Mouse (Mus musculus) MEL (cell line): ENCODE results near the gene Nup160. TPM values are rescaled to one million over a fixed set of nuclear protein-coding genes. Genes with fewer than 3 reads are reported as not detected.

Experiments used
- DNase-seq: peaks from one replicate; pipeline ENCODE4 v3.0.0; 2011; ENCODE audit warnings: low read depth, low spot score
- H3K27ac ChIP-seq: 2 replicates; pipeline ENCODE4 v1.5.1; 2012; ENCODE audit warnings: low read depth, mild to moderate bottlenecking, control low read depth, low read length, moderate library complexity; ENCODE audit not compliant: control insufficient read depth
- H3K27me3 ChIP-seq, 2 experiments: fragments of 150-350 bp in 1 of 2; sonication (generic) in 1 of 2; 2 replicates each; pipeline ENCODE4 v1.6.1; 2012; ENCODE audit warnings: low read length in 2 of 2, mild to moderate bottlenecking in 2 of 2, improper control_type of control experiment in 1 of 2, moderate library complexity in 1 of 2; ENCODE audit not compliant: insufficient read depth in 2 of 2, control insufficient read depth in 1 of 2
- H3K36me3 ChIP-seq, 2 experiments: 2 replicates each; pipeline ENCODE4 v1.6.1; 2012 to 2014; ENCODE audit warnings: low read length in 2 of 2, improper control_type of control experiment in 1 of 2, inconsistent platforms in 1 of 2, mild to moderate bottlenecking in 1 of 2; ENCODE audit not compliant: insufficient read depth in 2 of 2, control insufficient read depth in 1 of 2
- H3K4me1 ChIP-seq, 2 experiments: fragments of 150-350 bp in 1 of 2; sonication (generic) in 1 of 2; 2 replicates each; pipeline ENCODE4 v1.6.1; 2012; ENCODE audit warnings: low read length in 2 of 2, improper control_type of control experiment in 1 of 2, mild to moderate bottlenecking in 1 of 2; ENCODE audit not compliant: insufficient read depth in 2 of 2, control insufficient read depth in 1 of 2
- H3K4me3 ChIP-seq, 2 experiments: fragments of 150-350 bp in 1 of 2; sonication (generic) in 1 of 2; 2 replicates each; pipeline ENCODE4 v1.5.1; 2012; ENCODE audit warnings: low read depth in 2 of 2, low read length in 2 of 2, mild to moderate bottlenecking in 2 of 2, moderate library complexity in 2 of 2, control low read depth in 1 of 2, improper control_type of control experiment in 1 of 2; ENCODE audit not compliant: control insufficient read depth in 1 of 2, insufficient read depth in 1 of 2
- H3K79me2 ChIP-seq: 2 replicates; pipeline ENCODE4 v1.6.1; 2012; ENCODE audit warnings: mild to moderate bottlenecking, low read length, moderate library complexity; ENCODE audit not compliant: control insufficient read depth, poor library complexity, insufficient read depth
- H3K9ac ChIP-seq: 2 replicates; pipeline ENCODE4 v1.6.1; 2012; ENCODE audit warnings: low read depth, mild to moderate bottlenecking, control low read depth, low read length, moderate library complexity; ENCODE audit not compliant: control insufficient read depth, poor library complexity, severe bottlenecking
- H3K9me3 ChIP-seq: fragments of 150-350 bp; sonication (generic); replicated peaks from 2 replicates; pipeline ENCODE4 v1.6.1; 2012; ENCODE audit warnings: mild to moderate bottlenecking, low read length, improper control_type of control experiment, moderate library complexity; ENCODE audit not compliant: insufficient read depth
- CHD1 ChIP-seq: IDR thresholded peaks from 2 replicates; pipeline ENCODE4 v1.6.1; 2012; ENCODE audit warnings: low read depth, mild to moderate bottlenecking, inconsistent platforms, low read length, improper control_type of control experiment
- CHD2 ChIP-seq: IDR thresholded peaks from 2 replicates; pipeline ENCODE4 v1.6.1; 2011; ENCODE audit warnings: low read length, improper control_type of control experiment
- CTCF ChIP-seq, 3 experiments: IDR thresholded peaks in 2 of 3; conservative IDR thresholded peaks in 1 of 3; 2 replicates each; pipeline ENCODE4 v1.5.1; 2011 to 2012; ENCODE audit warnings: low read length in 3 of 3, low read depth in 2 of 3, mild to moderate bottlenecking in 2 of 3, improper control_type of control experiment in 1 of 3, inconsistent platforms in 1 of 3, mixed read lengths in 1 of 3, moderate library complexity in 1 of 3; ENCODE audit not compliant: control insufficient read depth in 1 of 3, insufficient read depth in 1 of 3, poor library complexity in 1 of 3, severe bottlenecking in 1 of 3
- E2F4 ChIP-seq: IDR thresholded peaks from 2 replicates; pipeline ENCODE4 v1.6.1; 2011; ENCODE audit warnings: low read depth, low read length, improper control_type of control experiment, borderline replicate concordance
- EP300 ChIP-seq, 2 experiments: IDR thresholded peaks; 2 replicates each; pipeline ENCODE4 v1.6.1; 2011; ENCODE audit warnings: improper control_type of control experiment in 2 of 2, low read length in 2 of 2, low read depth in 1 of 2, mild to moderate bottlenecking in 1 of 2
- JUND ChIP-seq: IDR thresholded peaks from 2 replicates; pipeline ENCODE4 v1.6.1; 2011; ENCODE audit warnings: low read depth, mild to moderate bottlenecking, improper control_type of control experiment, low read length
- KAT2A ChIP-seq: conservative IDR thresholded peaks from 2 replicates; pipeline ENCODE4 v1.6.1; 2012; ENCODE audit warnings: low read depth, low read length, improper control_type of control experiment, inconsistent platforms
- MAFK ChIP-seq: IDR thresholded peaks from 2 replicates; pipeline ENCODE4 v1.6.1; 2011; ENCODE audit warnings: low read depth, mild to moderate bottlenecking, low read length, improper control_type of control experiment, borderline replicate concordance
- MAX ChIP-seq: IDR thresholded peaks from 2 replicates; pipeline ENCODE4 v1.6.1; 2011; ENCODE audit warnings: low read length, improper control_type of control experiment
- MEF2A ChIP-seq: IDR thresholded peaks from 2 replicates; pipeline ENCODE4 v1.6.1; 2014; ENCODE audit warnings: low read depth, mild to moderate bottlenecking, inconsistent platforms, low read length, improper control_type of control experiment; ENCODE audit not compliant: poor library complexity, insufficient replicate concordance, severe bottlenecking; ENCODE audit errors: extremely low read depth
- MXI1 ChIP-seq: IDR thresholded peaks from 2 replicates; pipeline ENCODE4 v1.6.1; 2011; ENCODE audit warnings: mild to moderate bottlenecking, low read depth, low read length, improper control_type of control experiment
- MYB ChIP-seq: IDR thresholded peaks from 2 replicates; pipeline ENCODE4 v1.6.1; 2011; ENCODE audit warnings: mild to moderate bottlenecking, low read depth, low read length, improper control_type of control experiment
- MYC ChIP-seq: IDR thresholded peaks from 2 replicates; pipeline ENCODE4 v1.6.1; 2011; ENCODE audit warnings: low read depth, mild to moderate bottlenecking, low read length, improper control_type of control experiment, moderate library complexity
- NELFE ChIP-seq: IDR thresholded peaks from 2 replicates; pipeline ENCODE4 v1.6.1; 2011; ENCODE audit warnings: low read depth, low read length, improper control_type of control experiment
- POLR2AphosphoS2 ChIP-seq: IDR thresholded peaks from 2 replicates; pipeline ENCODE4 v1.6.1; 2011; ENCODE audit warnings: low read length, improper control_type of control experiment
- SMC3 ChIP-seq: IDR thresholded peaks from 2 replicates; pipeline ENCODE4 v1.6.1; 2011; ENCODE audit warnings: low read depth, low read length, improper control_type of control experiment
- TBP ChIP-seq: IDR thresholded peaks from 2 replicates; pipeline ENCODE4 v1.8.0; 2011; ENCODE audit warnings: low read depth, low read length, improper control_type of control experiment
- UBTF ChIP-seq: IDR thresholded peaks from 2 replicates; pipeline ENCODE4 v1.6.1; 2012; ENCODE audit warnings: low read depth, mild to moderate bottlenecking, inconsistent platforms, low read length, improper control_type of control experiment, moderate library complexity, borderline replicate concordance; ENCODE audit not compliant: insufficient read depth
- USF1 ChIP-seq: IDR thresholded peaks from 2 replicates; pipeline ENCODE4 v1.6.1; 2014; ENCODE audit warnings: low read depth, mild to moderate bottlenecking, inconsistent platforms, low read length, improper control_type of control experiment, moderate library complexity
- ZKSCAN1 ChIP-seq: IDR thresholded peaks from 2 replicates; pipeline ENCODE4 v1.6.1; 2012; ENCODE audit warnings: low read depth, mild to moderate bottlenecking, inconsistent platforms, low read length, improper control_type of control experiment, moderate library complexity
- polyA plus RNA-seq, 2 experiments: library from polyadenylated mRNA; stranded (reverse) in 1 of 2; unstranded in 1 of 2; fragments of >175 nt in 1 of 2; fragments of >200 nt in 1 of 2; gene quantifications; 2 replicates each; pipeline versions ENCODE4 v1.2.1 to v1.2.4; 2012; ENCODE audit warnings: low replicate concordance in 2 of 2, low read depth in 1 of 2; ENCODE audit not compliant: insufficient read length in 2 of 2, insufficient read depth in 1 of 2, missing spikeins in 1 of 2
- total RNA-seq: library from RNA; depleted of rRNA; stranded (reverse); fragments of 300-350 nt; gene quantifications from 2 replicates; pipeline ENCODE4 v1.2.3, GENCODE M21; 2012

The Nup160 gene
- total and polyA plus RNA-seq, 3 experiments, result 43.8 to 91.4 (median 63.8) TPM

DNA sequence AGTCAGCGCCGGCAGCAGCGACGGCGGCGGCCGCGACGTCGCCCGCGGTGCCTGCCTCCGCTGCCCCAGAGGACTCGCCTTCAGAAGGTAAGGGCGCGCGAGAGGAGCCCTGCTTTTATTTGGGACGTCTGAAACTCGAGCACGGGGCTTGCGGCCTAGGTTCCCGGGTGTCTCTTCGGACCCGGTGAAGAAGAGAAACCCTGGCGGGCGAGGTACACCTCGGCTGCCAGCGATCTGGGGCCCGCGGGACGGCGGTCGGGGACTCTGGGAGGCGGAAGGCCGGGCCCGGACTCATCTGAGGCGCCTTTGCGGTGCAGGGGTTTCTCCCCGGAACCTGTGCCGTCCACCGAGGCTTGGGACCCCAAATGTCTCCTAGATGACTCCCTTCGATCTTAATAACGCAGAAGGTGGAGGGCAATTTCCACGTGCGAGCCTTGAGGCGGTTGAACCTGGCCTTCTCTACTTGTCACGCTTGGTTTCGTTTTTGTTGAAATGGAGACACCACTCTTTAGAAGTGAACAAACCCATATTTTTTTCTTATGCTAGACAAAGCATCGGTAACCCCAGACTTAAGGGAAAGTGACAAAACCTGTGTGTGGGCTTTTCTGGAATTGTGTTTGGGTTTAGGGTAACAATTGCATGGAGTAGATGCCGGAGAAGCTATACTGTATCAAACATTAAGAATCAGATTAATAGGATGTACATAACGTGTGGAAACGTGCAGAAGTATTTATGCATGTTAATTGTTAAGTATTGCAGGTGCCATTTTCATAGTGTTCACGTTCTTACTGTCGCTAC is 68.9 kb downstream of the Nup160 start (continued):
- TF ChIP-seq MAX (peak; percentile 79), UBTF (peak; percentile 98; the same call in 1 of the 2 replicates), EP300 (IDR thresholded peaks at IDR 0.05; ENCODE audit: low read depth in 1 of 2, low read length in 2 of 2) (no peak), USF1 (no peak), POLR2AphosphoS2 (no peak), CHD1 (peak; percentile 78; the same call in 1 of the 2 replicates), CHD2 (no peak)
- TF ChIP-seq, all 39 proteins: peak for 9

- DNase-seq, result peak; percentile 49
- no peaks in the 10 kb centered on the region for H3K9me3 ChIP-seq
- H3K9ac ChIP-seq, result peak overlapping the region; percentile 98
- H3K27me3 ChIP-seq, result no peaks in the 10 kb centered on the region
- H3K27ac ChIP-seq, result peak overlapping the region; percentile 87; the same call in 1 of the 2 replicates
- peaks cover 22 to 39% of the 10 kb centered on the region in 2 experiments for H3K36me3 ChIP-seq
- peaks cover 55% of the 10 kb centered on the region for H3K79me2 ChIP-seq
- peaks cover 8 to 25% of the 10 kb centered on the region in 2 experiments for H3K4me1 ChIP-seq
- TF ChIP-seq TBP (no peak), USF1 (no peak), E2F4 (no peak), MAFK (no peak), MYC (no peak), POLR2AphosphoS2 (no peak), KAT2A (no peak)
- TF ChIP-seq, all 39 proteins: peak for 0
- H3K4me3 ChIP-seq, result peak overlapping the region; percentile 84 to 86
Observed at GRCm38 (mm10) chr2:90746538-90746865, 69.5 kb downstream of the Nup160 start.

GRCm38 (mm10) chr2:90747131-90747530 is 70.1 kb downstream of the Nup160 start:
- no peak for DNase-seq
- Histone ChIP-seq H3K27me3 (no peaks in the 10 kb centered on the region), H3K4me1 (peaks cover 8 to 25% of the 10 kb centered on the region in 2 experiments), H3K4me3 (peak overlapping the region; percentile 84 to 86), H3K9ac (peak overlapping the region; percentile 98), H3K36me3 (peaks cover 22 to 39% of the 10 kb centered on the region in 2 experiments), H3K79me2 (peaks cover 56% of the 10 kb centered on the region), H3K27ac (no peak overlapping the region), H3K9me3 (no peaks in the 10 kb centered on the region)
- no peak for TF ChIP-seq MXI1
- no peak for TF ChIP-seq ZKSCAN1
- TF ChIP-seq CHD1, result no peak
- TF ChIP-seq MYB, result no peak
- TF ChIP-seq NELFE, result no peak
- no peak for TF ChIP-seq JUND
- TF ChIP-seq MEF2A, result no peak
- TF ChIP-seq SMC3, result no peak
- no peak for TF ChIP-seq CTCF (IDR thresholded peaks at IDR 0.05 in 2 of 3, conservative IDR thresholded peaks at IDR 0.05 in 1 of 3; ENCODE audit: control insufficient read depth in 1 of 3, insufficient read depth in 1 of 3, low read depth in 2 of 3, low read length in 3 of 3, poor library complexity in 1 of 3, severe bottlenecking in 1 of 3)
